Mouse (Mus musculus) kidney, adult 2 months (tissue): ENCODE measurements at regions not wholly inside any gene's neighbourhood (a gene's known extent, or its start where the extent isn't known, plus 50 kb on each side); places are given as distances from the start of the nearest gene placed in this dataset.

Source experiments
- DNase-seq: peaks from one replicate; pipeline ENCODE4 v3.0.0; 2021
- H3K27ac ChIP-seq: fragments of 200-500 bp; 2 replicates; pipeline ENCODE4 v1.5.1; 2012; ENCODE audit warnings: low read depth, low read length, control low read depth, inconsistent platforms; ENCODE audit not compliant: insufficient read depth
- H3K27me3 ChIP-seq: fragments of 200-500 bp; replicated peaks from 2 replicates; pipeline ENCODE4 v1.6.1; 2012; ENCODE audit warnings: mild to moderate bottlenecking, moderate library complexity, low read length, inconsistent platforms; ENCODE audit not compliant: control insufficient read depth, insufficient read depth
- H3K36me3 ChIP-seq: fragments of 200-500 bp; 2 replicates; pipeline ENCODE4 v1.6.1; 2012; ENCODE audit warnings: mild to moderate bottlenecking, moderate library complexity, low read length, inconsistent platforms; ENCODE audit not compliant: control insufficient read depth, insufficient read depth
- H3K4me1 ChIP-seq: fragments of 200-500 bp; 2 replicates; pipeline ENCODE4 v1.6.1; 2011; ENCODE audit warnings: low read length; ENCODE audit not compliant: control insufficient read depth, insufficient read depth
- H3K4me3 ChIP-seq: fragments of 200-500 bp; 2 replicates; pipeline ENCODE4 v1.5.1; 2011; ENCODE audit warnings: mild to moderate bottlenecking, low read depth, low read length, control low read depth; ENCODE audit not compliant: insufficient read depth
- CTCF ChIP-seq: fragments of 200-500 bp; conservative IDR thresholded peaks from 2 replicates; pipeline ENCODE4 v1.5.1; 2011; ENCODE audit warnings: low read depth, mild to moderate bottlenecking, control low read depth, low read length, moderate library complexity, mixed read lengths; ENCODE audit not compliant: insufficient read depth, insufficient read length
- POLR2A ChIP-seq: fragments of 200-500 bp; IDR thresholded peaks from one replicate; pipeline ENCODE4 v1.6.1; 2011; ENCODE audit warnings: low read depth, low read length, control low read depth
- WGBS: fragments of 180-500 bp; shearing (Covaris S2); methylation state at CpG from one replicate; pipeline ENCODE4 v1.1.7; 2018; 5-methylcytosine and 5-hydroxymethylcytosine counted together

DNA sequence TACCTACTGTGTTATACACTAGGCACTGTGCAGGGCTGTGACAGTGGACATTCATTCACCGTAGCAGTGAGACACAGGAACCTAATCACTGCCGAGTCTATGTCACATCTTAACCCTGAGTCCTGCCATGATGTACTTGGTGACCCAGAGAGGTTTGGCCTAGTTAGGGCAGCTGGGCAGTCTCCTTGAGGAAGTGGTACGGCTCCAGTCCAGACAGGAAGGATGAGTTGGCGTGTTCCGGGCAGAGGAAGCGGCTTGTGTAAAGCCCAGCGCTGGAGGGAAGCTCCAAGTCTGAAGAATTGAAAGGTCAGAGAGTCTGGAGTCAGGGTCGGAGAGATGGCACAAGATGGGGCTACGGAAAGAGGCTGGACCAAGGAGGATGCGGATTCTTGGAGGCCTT lies 99.4 kb upstream of the Smim15 start:
- Histone ChIP-seq H3K36me3 (no peaks in the 10 kb centered on the region), H3K4me1 (no peaks in the 10 kb centered on the region), H3K27ac (no peak overlapping the region), H3K4me3 (no peak overlapping the region), H3K27me3 (no peaks in the 10 kb centered on the region)
- DNase-seq, result peak; percentile 46
- WGBS, result 77% methylated on average over 10 of the region's 10 CpGs
- no peak for TF ChIP-seq POLR2A

DNA sequence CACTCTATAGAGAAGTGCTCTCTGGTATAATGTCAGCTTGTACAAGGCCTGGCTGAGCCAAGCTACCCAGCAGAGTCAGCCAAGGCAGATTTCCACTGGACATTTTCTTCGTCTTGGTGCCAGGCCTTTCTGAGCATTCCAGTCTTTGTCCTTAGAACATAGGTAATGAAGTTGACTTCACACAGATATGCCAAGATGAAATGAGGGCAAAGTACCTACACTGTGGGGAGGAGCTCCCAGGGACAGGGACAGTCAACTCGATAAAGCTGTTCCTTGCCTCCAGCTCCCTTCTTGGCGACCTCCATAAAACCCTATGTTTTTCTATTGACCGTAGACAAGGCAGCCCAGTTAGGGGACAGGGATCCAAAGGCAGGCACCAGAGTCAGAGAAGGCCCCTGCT lies 101.3 kb upstream of the Smim15 start:
- 77% methylated on average over 4 of the region's 4 CpGs for WGBS
- no peaks in the 10 kb centered on the region for H3K36me3 ChIP-seq
- no peak overlapping the region for H3K27ac ChIP-seq
- H3K4me1 ChIP-seq, result no peaks in the 10 kb centered on the region
- no peak overlapping the region for H3K4me3 ChIP-seq
- peak; percentile 51 for DNase-seq
- no peak for TF ChIP-seq POLR2A
- no peak for TF ChIP-seq CTCF
- no peaks in the 10 kb centered on the region for H3K27me3 ChIP-seq

DNA sequence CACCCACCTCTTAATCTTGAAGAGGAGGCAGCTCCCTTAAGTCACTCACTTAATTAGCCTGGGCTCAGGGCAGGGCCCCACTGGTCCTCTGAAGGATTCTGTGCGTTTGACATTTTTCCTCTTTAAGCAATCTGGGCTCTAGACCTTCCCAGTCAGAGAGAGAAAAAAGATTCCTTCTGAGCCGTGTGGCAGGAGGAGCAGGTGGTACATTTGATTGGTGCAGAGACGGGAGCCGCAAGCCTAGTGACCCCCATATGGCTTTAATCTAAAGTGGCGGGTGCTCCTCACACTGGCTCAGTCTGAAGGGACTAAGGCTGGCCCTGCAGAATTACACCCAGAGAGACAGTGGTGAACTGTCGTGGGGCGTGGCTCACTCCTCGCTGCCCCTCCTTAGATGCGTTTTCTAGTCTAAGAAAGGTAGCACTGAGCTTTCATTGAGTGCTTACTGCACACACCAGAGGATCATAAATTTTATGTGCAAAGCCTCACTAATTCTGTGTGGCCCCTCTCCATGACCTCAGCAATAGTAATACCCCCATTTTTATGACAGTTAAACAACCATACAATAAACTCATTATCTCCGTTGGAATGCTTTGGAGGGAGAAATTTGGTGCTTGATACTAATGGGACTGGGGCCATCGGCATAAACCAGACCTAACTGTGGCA lies 101.8 kb upstream of the Smim15 start:
- Histone ChIP-seq H3K4me1 (no peaks in the 10 kb centered on the region), H3K36me3 (no peaks in the 10 kb centered on the region), H3K4me3 (no peak overlapping the region), H3K27me3 (no peaks in the 10 kb centered on the region), H3K27ac (no peak overlapping the region)
- TF ChIP-seq POLR2A (no peak), CTCF (no peak)
- no peak for DNase-seq
- 73% methylated on average over 11 of the region's 11 CpGs for WGBS

DNA sequence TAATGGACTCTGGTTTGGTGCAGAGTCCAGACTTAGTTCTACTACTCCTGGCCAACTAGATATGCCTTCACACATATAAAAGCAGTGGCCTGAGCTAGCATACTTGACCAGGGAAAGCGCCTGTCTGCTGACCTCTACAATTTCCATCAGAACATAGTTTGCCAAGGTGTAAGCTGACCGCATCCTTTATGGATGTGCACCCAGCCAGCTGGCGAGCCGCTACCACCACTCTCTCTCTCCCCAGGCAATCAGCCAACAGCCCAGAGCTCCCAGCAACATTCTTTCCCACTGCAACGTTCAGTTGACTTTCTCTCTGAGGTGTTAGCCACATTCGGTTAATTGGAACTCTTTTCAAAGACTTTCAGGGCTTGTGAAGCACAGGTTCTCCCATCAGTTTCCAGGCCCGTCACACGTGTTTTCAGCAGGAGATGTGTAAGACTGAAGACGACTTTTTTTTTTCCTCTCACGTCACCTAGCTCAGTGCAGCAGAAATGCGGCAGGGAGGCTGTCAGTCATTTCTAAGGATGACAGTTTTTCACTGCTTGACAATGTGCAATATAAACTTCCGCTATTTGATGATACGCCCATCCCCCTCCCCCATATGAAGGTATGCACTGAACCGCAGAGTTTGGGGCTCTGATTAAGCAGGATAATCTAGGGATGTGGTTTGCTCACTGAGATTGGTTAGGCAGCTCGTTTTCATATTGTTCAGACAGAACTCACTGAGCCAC lies 104.2 kb upstream of the Smim15 start:
- 46% methylated on average over 15 of the region's 15 CpGs for WGBS
- no peak overlapping the region for H3K4me3 ChIP-seq
- peak; percentile 34 for DNase-seq
- H3K27ac ChIP-seq, result no peak overlapping the region
- no peaks in the 10 kb centered on the region for H3K27me3 ChIP-seq
- no peak for TF ChIP-seq POLR2A
- no peak for TF ChIP-seq CTCF
- H3K4me1 ChIP-seq, result no peaks in the 10 kb centered on the region
- no peaks in the 10 kb centered on the region for H3K36me3 ChIP-seq

DNA sequence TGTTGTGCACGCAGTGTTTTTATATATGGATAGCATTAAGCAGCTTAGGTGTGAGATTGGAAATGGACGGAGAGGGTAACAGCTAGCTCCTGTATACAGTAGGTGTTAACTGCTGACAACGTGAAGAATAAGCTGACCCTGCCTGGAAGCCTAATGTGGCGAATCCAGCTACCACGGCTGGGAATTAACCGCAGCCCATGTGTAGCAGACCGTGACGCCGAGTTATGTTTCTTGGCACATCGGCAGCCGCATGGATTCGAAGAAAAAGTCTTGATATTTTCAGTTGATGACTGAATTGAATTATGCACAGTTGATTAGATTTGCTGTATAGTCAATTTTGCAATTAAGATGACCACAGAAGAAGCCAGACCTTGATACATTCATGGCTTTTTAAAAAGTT lies 108.6 kb upstream of the Smim15 start:
- Histone ChIP-seq H3K27ac (no peak overlapping the region), H3K27me3 (no peaks in the 10 kb centered on the region), H3K36me3 (no peaks in the 10 kb centered on the region), H3K4me1 (no peaks in the 10 kb centered on the region), H3K4me3 (no peak overlapping the region)
- 42% methylated on average over 12 of the region's 12 CpGs for WGBS
- TF ChIP-seq CTCF, result no peak
- TF ChIP-seq POLR2A, result no peak
- DNase-seq, result peak; percentile 33

DNA sequence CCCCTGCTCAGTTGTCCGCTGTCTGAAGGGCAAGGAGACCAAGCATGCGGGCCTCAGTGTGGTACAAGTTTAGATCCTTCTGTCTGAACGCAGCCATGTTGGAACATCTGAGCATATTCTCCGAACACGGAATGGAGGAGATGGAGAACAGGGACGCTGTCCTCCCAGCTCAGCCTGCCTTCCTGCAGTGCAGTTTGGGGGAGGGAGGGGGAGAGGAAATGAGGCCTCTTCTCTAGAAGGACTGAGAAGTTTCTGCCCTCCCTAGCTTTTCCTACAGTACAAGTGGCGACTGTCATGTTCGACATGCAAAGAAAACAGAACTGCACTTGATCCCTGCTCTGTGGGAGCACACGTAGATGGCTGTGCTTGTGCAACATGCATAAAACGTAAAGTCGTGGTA lies 109.6 kb upstream of the Smim15 start:
- 63% methylated on average over 11 of the region's 11 CpGs for WGBS
- no peaks in the 10 kb centered on the region for H3K36me3 ChIP-seq
- no peak for TF ChIP-seq POLR2A
- no peak for TF ChIP-seq CTCF

DNA sequence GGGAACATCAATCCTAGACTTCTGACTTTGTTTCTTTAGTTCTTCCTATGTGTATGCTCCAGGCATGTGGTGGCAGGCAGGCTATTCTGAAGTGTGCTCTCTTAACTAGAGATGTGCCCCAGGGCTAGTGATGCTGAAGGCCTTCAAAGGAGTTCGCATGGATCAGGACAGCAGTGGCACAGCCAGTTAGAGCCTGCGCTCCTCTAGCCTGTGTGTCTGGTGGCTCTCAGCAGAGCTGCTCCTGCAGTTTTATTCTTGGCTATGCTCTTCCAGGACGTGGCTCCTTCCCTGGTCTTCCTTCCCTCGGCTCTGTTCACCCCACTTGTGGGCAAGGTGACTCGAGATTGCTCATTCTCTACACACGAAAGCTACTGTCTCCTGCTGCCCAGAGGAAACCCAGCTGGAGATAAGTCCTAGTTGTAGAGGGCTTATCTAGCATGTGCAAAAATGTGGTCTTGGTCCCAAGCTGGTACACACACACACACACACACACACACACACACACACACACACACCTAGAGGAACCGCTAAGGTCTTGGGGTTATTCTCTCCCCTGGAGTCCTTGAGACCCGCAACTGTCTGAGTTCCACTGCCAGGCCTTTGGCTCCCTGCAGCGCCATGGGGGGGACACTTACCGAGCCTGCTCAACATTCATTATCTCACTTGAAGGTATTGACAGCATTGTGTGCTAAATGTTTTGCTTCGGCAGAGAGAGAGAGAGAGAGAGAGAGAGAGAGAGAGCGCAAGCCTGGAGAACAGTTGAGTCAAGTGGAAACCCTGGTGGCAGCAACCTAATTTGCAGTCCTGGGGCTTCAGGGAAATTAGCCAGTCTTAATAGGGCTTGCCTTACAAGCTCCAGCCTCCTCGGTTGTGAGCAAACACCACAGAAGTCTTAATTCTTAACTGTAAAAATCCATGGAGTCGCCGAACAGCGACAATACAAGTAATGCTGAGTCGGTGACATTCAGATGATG lies 110.4 kb upstream of the Smim15 start:
- H3K4me1 ChIP-seq, result no peaks in the 10 kb centered on the region
- TF ChIP-seq CTCF (no peak), POLR2A (no peak)
- H3K27ac ChIP-seq, result no peak overlapping the region
- no peaks in the 10 kb centered on the region for H3K36me3 ChIP-seq
- no peak overlapping the region for H3K4me3 ChIP-seq
- no peaks in the 10 kb centered on the region for H3K27me3 ChIP-seq
- 83% methylated on average over 17 of the region's 17 CpGs for WGBS
- DNase-seq, result no peak

More for the DNA sequence above, 109.6 kb upstream of the Smim15 start:
- no peak for DNase-seq
- no peak overlapping the region for H3K4me3 ChIP-seq
- no peaks in the 10 kb centered on the region for H3K27me3 ChIP-seq
- H3K27ac ChIP-seq, result no peak overlapping the region
- H3K4me1 ChIP-seq, result no peaks in the 10 kb centered on the region
